Mouse (Mus musculus): ENCODE results near the gene Amigo1.
A peak's percentile ranks its signal among the peaks of the same experiment; 100 is the strongest.

DNA sequence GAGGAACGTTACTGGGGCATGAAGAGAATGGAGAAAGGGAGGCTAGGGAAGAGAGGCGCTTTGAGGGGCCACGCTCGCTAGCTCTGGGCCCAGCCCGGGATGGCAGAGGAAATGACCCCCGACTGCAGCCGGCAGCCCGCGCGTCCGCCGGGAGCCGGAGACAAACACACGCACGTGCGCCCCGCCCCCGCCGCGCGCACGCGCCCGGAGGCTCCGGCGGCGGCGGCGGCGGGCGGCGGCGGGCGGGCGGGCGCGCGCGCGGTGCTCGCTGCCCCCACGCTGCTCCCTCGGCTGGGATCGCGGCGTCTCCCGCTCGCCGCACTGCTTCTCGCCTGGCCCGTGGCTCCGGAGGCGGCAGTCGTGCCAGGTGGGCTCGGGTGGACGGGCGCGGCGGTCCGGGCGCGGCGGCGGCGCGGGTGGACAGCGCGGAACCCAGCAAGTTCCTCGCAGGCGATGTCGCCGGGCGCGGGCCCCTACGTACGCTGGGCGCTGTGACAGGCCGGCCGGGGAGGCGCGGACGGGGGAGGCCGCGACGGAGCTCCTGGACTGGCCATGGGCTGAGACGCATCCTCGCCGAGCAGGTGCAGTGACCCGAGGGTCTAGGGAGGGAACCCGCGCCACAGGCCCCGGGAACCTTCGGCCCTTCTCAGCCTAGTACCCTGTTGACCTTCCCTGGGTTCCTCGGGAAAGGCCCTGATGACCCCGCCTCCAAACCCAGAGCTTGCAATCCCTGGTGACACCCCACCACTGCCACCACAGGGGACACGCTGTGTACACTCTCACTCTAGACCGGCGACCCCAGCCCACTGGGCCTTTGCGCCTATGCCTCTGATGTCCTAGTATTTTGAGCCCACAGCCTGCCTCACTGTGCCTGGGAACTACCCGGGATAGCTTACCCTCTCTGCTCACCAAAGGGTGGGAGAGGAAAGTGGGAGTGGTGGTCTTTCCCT is at the start of gene Amigo1:
- 0 out of 2 replicates have a peak, but pooled peaks have one; percentile 8 for TF ChIP-seq POLR2A (IDR thresholded peaks at IDR 0.05; ENCODE audit: borderline replicate concordance, extremely low read depth, insufficient read depth, insufficient read length, poor library complexity, severe bottlenecking)
- no peak for TF ChIP-seq CTCF (IDR thresholded peaks at IDR 0.05; ENCODE audit: borderline replicate concordance, extremely low read depth, insufficient read depth, insufficient read length)
